Comparison of ENCODE assay signal across 13 mouse cellular contexts in genomic region chr17:26463984-26464383, GRCm38 (mm10). TPM values are rescaled to one million over a fixed set of nuclear protein-coding genes. Genes with fewer than 3 reads are reported as not detected.
DNase-seq lines count a peak whose midpoint lies in the region; ATAC-seq and TF ChIP-seq lines count a peak whose summit lies in the region.
"Had no signal": no experiment of that assay in that cellular context is flagged by ENCODE, and none has a peak within 500 bp of the region (broad histone marks: within the 10 kb centered on the region; RNA-seq: fewer than 3 reads in every experiment).

No protein-coding gene starts in this region.

- TF ChIP-seq CTCF in heart, adult 2 months (IDR thresholded peaks at IDR 0.05), result no peak
- TF ChIP-seq CTCF in liver, postnatal 0 days (IDR thresholded peaks at IDR 0.05; ENCODE audit: low read depth), result no peak

- H3K9ac ChIP-seq in heart, adult 2 months (ENCODE audit: low read depth, low read length), result peak overlapping the region; percentile 38
- H3K9ac ChIP-seq in kidney, embryonic 16.5 days (replicated peaks; ENCODE audit: low read length), result peak overlapping the region; percentile 29; the same call in 1 of the 2 replicates
- H3K9ac ChIP-seq in liver, postnatal 0 days (replicated peaks), result no peak overlapping the region
- no peak overlapping the region for H3K9ac ChIP-seq in midbrain, embryonic 11.5 days (ENCODE audit: low read length)
- H3K9ac ChIP-seq: embryonic facial prominence, embryonic 12.5 days; lung, embryonic 14.5 days had no signal

- no peaks in the 10 kb centered on the region for H3K9me3 ChIP-seq in kidney, embryonic 16.5 days (ENCODE audit: low read length)
- H3K9me3 ChIP-seq in liver, postnatal 0 days (ENCODE audit: low read length), result no peaks in the 10 kb centered on the region
- no peaks in the 10 kb centered on the region for H3K9me3 ChIP-seq in midbrain, embryonic 11.5 days (ENCODE audit: control insufficient read depth, low read length)
- H3K9me3 ChIP-seq: embryonic facial prominence, embryonic 12.5 days had no signal

- H3K4me2 ChIP-seq in kidney, embryonic 16.5 days (replicated peaks; ENCODE audit: low read depth, low read length), result no peak overlapping the region
- no peak overlapping the region for H3K4me2 ChIP-seq in liver, postnatal 0 days (ENCODE audit: low read depth, low read length)
- no peak overlapping the region for H3K4me2 ChIP-seq in midbrain, embryonic 11.5 days
- H3K4me2 ChIP-seq: embryonic facial prominence, embryonic 12.5 days; lung, embryonic 14.5 days had no signal

- no peak for TF ChIP-seq POLR2A in heart, adult 2 months (IDR thresholded peaks at IDR 0.05; ENCODE audit: insufficient read depth, low read depth, low read length)

- no peaks in the 10 kb centered on the region for H3K79me2 ChIP-seq in heart, adult 2 months (replicated peaks; ENCODE audit: control insufficient read depth, insufficient read depth, low read length)

- peak overlapping the region; percentile 87 for H3K27ac ChIP-seq in heart, adult 2 months
- H3K27ac ChIP-seq in kidney, embryonic 16.5 days (ENCODE audit: low read length), result peak overlapping the region; percentile 77; the same call in 1 of the 2 replicates
- peak overlapping the region; percentile 37; the same call in 1 of the 2 replicates for H3K27ac ChIP-seq in liver, postnatal 0 days (ENCODE audit: low read depth)
- H3K27ac ChIP-seq in midbrain, embryonic 11.5 days (ENCODE audit: low read depth, low read length), result no peak overlapping the region
- H3K27ac ChIP-seq: embryonic facial prominence, embryonic 12.5 days had no signal

- H3K4me1 ChIP-seq in heart, adult 2 months (ENCODE audit: control insufficient read depth, insufficient read depth, low read length), result peaks cover 19% of the 10 kb centered on the region
- H3K4me1 ChIP-seq in kidney, embryonic 16.5 days (ENCODE audit: insufficient read depth, low read length), result peaks cover 7% of the 10 kb centered on the region; the same call in 1 of the 2 replicates
- H3K4me1 ChIP-seq in liver, postnatal 0 days (ENCODE audit: insufficient read depth), result peaks cover 3% of the 10 kb centered on the region; the same call in 1 of the 2 replicates
- H3K4me1 ChIP-seq in midbrain, embryonic 11.5 days (ENCODE audit: control insufficient read depth, insufficient read depth, low read length), result no peaks in the 10 kb centered on the region
- H3K4me1 ChIP-seq: embryonic facial prominence, embryonic 12.5 days had no signal

- H3K27me3 ChIP-seq in heart, adult 2 months (ENCODE audit: control insufficient read depth, insufficient read depth, low read length), result no peaks in the 10 kb centered on the region
- no peaks in the 10 kb centered on the region for H3K27me3 ChIP-seq in kidney, embryonic 16.5 days (ENCODE audit: insufficient read depth, low read length)
- H3K27me3 ChIP-seq in liver, postnatal 0 days (ENCODE audit: insufficient read depth, low read length), result no peaks in the 10 kb centered on the region
- no peaks in the 10 kb centered on the region for H3K27me3 ChIP-seq in midbrain, embryonic 11.5 days (ENCODE audit: control insufficient read depth, insufficient read depth, low read length)
- H3K27me3 ChIP-seq: embryonic facial prominence, embryonic 12.5 days had no signal

- intact Hi-C loops in heart, adult 2 months (cut with DNase I), result loop anchor here (5.0 kb wide), 1 partner anchor 423 kb away; no protein-coding TSS in a partner anchor
- intact Hi-C loops in heart, postnatal 36 days (cut with DNase I), result loop anchor here (2.0 to 5.0 kb wide), 3 partner anchors 133 to 423 kb away; partner anchors contain the start of gene Bnip1

- no peak for ATAC-seq in kidney, embryonic 16.5 days (ENCODE audit: low FRiP score, low TSS enrichment)
- no peak for ATAC-seq in liver, postnatal 0 days
- no peak for ATAC-seq in midbrain, embryonic 11.5 days (ENCODE audit: low FRiP score)
- ATAC-seq: CD4-positive, CD25-positive, alpha-beta regulatory T cell, adult 4 months had no signal

- DNase-seq in heart, adult 2 months, result peak; percentile 34 to 46
- no peak for DNase-seq in heart, postnatal 36 days
- DNase-seq in kidney, adult 11 months, result no peak
- peak; percentile 46 for DNase-seq in ovary, adult 18-20 months (ENCODE audit: low spot score)
- DNase-seq in ovary, postnatal 14 days (ENCODE audit: low spot score), result no peak
- no peak for DNase-seq in liver, postnatal 0 days
- DNase-seq in midbrain, embryonic 11.5 days (ENCODE audit: low spot score, missing footprints), result no peak
- DNase-seq: layer of hippocampus, adult 9-11 months; lung, embryonic 14.5 days had no signal

- TF ChIP-seq EP300 in heart, adult 2 months (IDR thresholded peaks at IDR 0.05; ENCODE audit: insufficient read depth, low read depth, low read length), result no peak
- no peak for TF ChIP-seq EP300 in liver, postnatal 0 days (IDR thresholded peaks at IDR 0.05; ENCODE audit: low read depth)

- 40% methylated on average over 4 of the region's 4 CpGs for WGBS in heart, adult 2 months
- 40% methylated on average over 4 of the region's 4 CpGs for WGBS in kidney, embryonic 16.5 days
- 45% methylated on average over 4 of the region's 4 CpGs for WGBS in liver, postnatal 0 days (ENCODE audit: insufficient replicate concordance)
- WGBS in midbrain, embryonic 11.5 days, result 61% methylated on average over 4 of the region's 4 CpGs

- H3K36me3 ChIP-seq in heart, adult 2 months (ENCODE audit: control insufficient read depth, insufficient read depth, low read length), result no peaks in the 10 kb centered on the region
- no peaks in the 10 kb centered on the region for H3K36me3 ChIP-seq in kidney, embryonic 16.5 days (ENCODE audit: insufficient read depth, low read length)
- no peaks in the 10 kb centered on the region for H3K36me3 ChIP-seq in liver, postnatal 0 days (replicated peaks; ENCODE audit: insufficient read depth, low read length)
- no peaks in the 10 kb centered on the region for H3K36me3 ChIP-seq in midbrain, embryonic 11.5 days (ENCODE audit: control insufficient read depth, insufficient read depth, low read length)
- H3K36me3 ChIP-seq: embryonic facial prominence, embryonic 12.5 days had no signal

- H3K4me3 ChIP-seq in heart, adult 2 months, result peak overlapping the region; percentile 47
- H3K4me3 ChIP-seq in kidney, embryonic 16.5 days (ENCODE audit: low read length), result no peak overlapping the region
- no peak overlapping the region for H3K4me3 ChIP-seq in liver, postnatal 0 days (ENCODE audit: low read depth, low read length)
- no peak overlapping the region for H3K4me3 ChIP-seq in midbrain, embryonic 11.5 days (ENCODE audit: low read depth, low read length)
- H3K4me3 ChIP-seq: embryonic facial prominence, embryonic 12.5 days had no signal

RNA-seq across cellular contexts. Expression of gene Neurl1b, which starts 49.4 kb away (rescaled TPM):
- 1 to 10 TPM; 3.9 to 5.0 TPM for total RNA-seq in heart, adult 2 months (2021)
- 4.6 and 4.7 TPM in 2 replicates for polyA plus RNA-seq in heart, adult 2 months (2012; rRNA removed)
- 1 to 10 TPM; 5.2 to 6.3 TPM for total RNA-seq in heart, postnatal 36 days (2021)
- 1.7 and 2.4 TPM in 2 replicates for polyA plus RNA-seq in kidney, embryonic 16.5 days (2015; fragmentation: Nextera tagmentation; extraction: Ambion mirVana)
- polyA plus RNA-seq in liver, postnatal 0 days (2015; fragmentation: Nextera tagmentation; extraction: Ambion mirVana), result 0.05 and 0.06 TPM in 2 replicates
- polyA plus RNA-seq in midbrain, embryonic 11.5 days (2014; fragmentation: Nextera tagmentation; extraction: Ambion mirVana), result 0.18 and 0.46 TPM in 2 replicates
- total RNA-seq: monocyte, adult 5-6 weeks had no signal

Comparison
In these comparisons a context has a peak if more than half of its experiments do, and no peak if none do; other contexts are left out.
1. DNase-seq: peak in heart, adult 2 months (2 of 2) and ovary, adult 18-20 months (single experiment); none in heart, postnatal 36 days (0 of 2), kidney, adult 11 months (single experiment), ovary, postnatal 14 days (single experiment), liver, postnatal 0 days (single experiment) and midbrain, embryonic 11.5 days (single experiment).
2. H3K9ac ChIP-seq: peak in heart, adult 2 months (single experiment) and kidney, embryonic 16.5 days (single experiment); none in liver, postnatal 0 days (single experiment) and midbrain, embryonic 11.5 days (single experiment).